Mouse (Mus musculus) gastrocnemius, postnatal 4 days (tissue): ENCODE measurements around the gene Efna1. TPM values are rescaled to one million over a fixed set of nuclear protein-coding genes. Genes with fewer than 3 reads are reported as not detected.
A peak's percentile ranks its signal among the peaks of the same experiment; 100 is the strongest.

Experiments used
- DNase-seq, 2 experiments: peaks; one replicate each; pipeline ENCODE4 v3.0.0; 2021 to 2022; ENCODE audit warnings: low spot score in 2 of 2, mixed read lengths in 2 of 2
- total RNA-seq, 2 experiments: library from RNA; stranded (reverse); gene quantifications; 2 replicates each; pipeline ENCODE4 v1.2.3; 2021

Efna1 gene
- total RNA-seq, 2 experiments from 2014 or later = 20.4 to 21.8 TPM

DNA sequence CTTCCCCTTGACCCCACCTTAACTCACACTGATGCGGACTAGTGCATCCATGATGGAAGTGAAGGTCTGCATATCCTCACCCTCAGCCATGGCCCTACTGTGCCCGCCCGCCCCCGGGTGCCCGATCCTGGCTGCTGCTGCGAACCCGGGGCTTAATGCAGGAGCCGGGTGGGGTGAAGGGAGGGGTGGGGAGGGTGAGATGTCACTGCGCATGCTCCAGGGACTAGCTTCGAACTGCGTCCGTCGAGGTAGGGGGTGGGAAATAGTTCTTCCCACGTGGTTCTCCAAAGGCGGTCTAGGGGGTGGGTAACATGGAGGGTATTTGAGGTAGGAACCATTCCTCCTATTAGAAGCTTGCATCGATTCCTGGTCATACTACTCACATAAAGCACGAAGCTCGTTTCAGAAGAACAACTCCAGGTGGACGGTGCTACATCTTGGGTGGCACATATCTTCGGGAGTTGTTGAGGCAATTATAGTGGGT is 35.2 kb downstream of the Efna1 start, which contains the start of gene Krtcap2:
Krtcap2 (plus strand) TSS at position 279 of the 484 bp plus-strand sequence.
- DNase-seq = no peak

DNA sequence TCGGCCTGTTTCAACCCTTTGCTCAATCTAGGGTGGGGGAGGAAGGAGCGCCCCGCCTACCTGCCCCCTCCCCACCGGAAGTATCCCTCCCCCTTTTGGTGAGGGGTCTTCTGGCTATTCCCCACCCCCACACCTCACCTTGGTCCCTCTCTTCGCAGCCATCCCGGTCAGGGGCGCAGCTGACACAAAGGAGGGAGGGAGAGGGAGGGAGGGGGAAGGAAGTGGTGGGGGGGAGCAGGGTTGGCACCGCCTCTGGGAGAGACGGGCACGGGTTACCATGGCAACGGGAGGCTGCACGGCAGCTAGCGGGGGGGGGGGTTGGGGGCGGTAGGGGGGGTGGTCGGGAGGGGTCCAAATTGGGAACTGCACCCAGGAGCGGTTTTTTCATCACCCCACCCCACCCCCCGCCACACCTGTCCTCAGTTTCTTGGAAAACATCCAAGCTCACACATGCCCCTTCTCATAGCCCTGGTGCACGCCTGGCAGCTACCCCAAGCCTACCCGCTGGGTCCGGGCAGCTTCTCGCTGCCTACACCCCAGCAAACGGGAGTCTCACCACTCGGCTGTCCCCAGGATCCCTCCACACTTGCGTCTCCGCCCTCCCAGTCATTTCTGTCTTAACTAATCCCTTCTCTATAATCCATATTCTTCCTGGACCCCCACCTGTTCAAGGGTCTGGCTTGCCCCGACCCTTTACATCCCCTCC is 35.8 kb downstream of the Efna1 start:
- no peak for DNase-seq

DNA sequence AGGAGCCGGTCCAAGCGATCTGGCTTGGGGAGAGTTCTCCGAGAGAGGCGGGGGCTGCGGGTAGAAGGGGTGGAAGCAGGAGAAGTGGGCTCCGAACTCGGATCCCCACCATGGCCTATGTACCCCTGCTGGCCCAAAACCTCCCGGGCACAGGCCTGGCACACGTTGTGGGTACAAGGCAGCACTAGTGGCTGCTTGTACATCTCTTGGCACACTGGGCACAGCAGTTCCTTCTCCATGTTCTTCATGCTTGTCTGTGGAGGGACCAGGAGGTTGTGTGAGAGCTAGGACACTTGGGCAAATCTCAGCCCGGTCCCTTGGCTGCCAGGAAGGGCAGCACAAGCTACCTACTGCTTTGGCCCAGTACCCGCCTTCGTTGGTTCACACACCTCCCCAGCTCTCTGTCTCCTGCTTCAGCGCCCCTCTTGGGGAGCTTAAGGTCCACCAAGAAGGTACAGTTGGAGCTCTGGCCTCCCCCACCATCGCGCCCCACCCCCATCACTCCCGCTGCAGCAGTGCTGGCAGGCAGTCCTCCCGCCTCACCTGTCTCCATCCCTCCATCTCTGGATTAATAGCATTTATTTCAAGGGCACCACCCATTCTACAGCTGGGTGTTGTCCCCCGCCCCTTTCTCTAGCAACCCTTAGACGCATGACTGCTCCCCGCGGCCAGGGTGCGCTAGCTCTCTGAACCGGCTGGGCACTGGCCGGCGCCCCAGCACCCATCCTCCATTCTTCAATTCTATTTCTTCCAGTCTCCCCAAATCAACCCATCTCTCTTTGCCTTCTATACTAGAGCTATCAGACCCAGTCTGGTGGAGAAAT is 36.6 kb downstream of the Efna1 start:
- DNase-seq = no peak

DNA sequence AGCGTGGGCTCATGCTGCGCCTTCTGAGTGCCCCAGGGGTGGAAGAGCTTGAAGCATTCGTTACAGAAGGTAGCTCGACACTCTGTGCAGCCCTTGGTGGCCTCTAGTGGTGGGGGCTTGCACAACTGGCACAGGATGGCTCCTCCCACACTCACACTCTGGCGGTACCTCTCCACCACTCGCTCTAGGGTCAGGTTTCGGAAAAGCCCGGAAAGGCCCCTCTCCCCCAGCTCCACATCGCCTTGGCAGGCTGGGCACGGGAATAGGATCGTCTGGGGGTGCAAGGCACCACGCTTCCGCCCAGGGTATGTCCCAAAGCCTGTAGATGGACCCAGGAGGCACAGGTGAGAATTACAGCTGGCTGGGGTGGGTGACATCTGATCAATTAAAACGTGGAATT is 37.3 kb downstream of the Efna1 start:
- no peak for DNase-seq

DNA sequence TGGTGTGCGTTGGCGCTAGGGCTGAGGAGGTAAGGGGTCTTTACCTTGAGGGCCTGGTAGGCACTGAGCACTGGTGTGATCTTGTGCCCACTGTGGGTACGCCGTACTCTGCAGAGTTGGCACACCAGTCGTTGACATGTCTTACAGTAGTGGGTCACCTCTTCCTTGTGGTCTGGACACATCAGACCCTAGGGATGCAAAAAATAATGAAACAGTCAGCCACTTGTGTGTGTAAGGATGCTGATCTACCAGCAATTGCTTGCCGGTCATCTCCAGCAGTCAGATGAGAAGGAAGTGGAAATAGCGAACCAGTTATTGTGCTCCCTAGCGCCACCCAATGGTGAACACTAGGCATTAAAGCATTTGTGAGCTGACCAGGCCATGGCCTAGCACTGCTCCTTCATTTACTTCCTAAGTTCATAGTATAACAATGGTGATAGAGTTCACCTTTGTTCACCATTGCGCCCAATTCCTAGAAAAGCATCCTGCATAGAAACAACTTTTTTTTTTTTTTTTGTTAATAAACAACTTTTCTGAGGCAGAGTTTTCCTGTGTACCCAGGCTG is 38.5 kb downstream of the Efna1 start:
- DNase-seq = peak in 1 of 2 experiments; percentile 68

GRCm38 (mm10) chr3:89238494-89238893 is 42.4 kb downstream of the Efna1 start:
- peak in 1 of 2 experiments; percentile 16 for DNase-seq

- DNase-seq = peak in 1 of 2 experiments; percentile 16
Measured at GRCm38 (mm10) chr3:89237682-89238081, 43.3 kb downstream of the Efna1 start.

GRCm38 (mm10) chr3:89236516-89236915 is 44.4 kb downstream of the Efna1 start:
- no peak for DNase-seq

GRCm38 (mm10) chr3:89233562-89234110 is 47.3 kb downstream of the Efna1 start:
- DNase-seq = no peak

DNA sequence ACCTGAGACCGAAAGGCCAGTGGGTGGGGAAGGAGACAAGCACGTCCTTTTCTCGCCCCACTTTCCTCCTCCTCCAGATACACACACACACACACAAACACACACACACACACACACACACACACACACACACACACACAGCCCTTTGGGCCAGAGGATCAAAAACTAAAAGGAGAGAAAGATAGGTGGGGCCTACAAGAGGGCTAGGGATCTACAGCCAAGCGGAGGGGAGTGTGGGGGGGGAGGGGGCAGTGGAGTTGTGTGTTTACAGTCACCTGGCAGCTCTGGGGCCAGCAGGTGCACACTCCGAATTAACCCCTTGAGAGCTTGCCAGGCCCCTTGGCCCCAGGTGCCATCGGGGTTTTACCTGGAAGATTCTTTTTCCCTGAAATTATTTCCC is 48.3 kb downstream of the Efna1 start:
- DNase-seq = no peak

GRCm38 (mm10) chr3:89231772-89232275 is 49.1 kb downstream of the Efna1 start:
- DNase-seq = no peak

DNA sequence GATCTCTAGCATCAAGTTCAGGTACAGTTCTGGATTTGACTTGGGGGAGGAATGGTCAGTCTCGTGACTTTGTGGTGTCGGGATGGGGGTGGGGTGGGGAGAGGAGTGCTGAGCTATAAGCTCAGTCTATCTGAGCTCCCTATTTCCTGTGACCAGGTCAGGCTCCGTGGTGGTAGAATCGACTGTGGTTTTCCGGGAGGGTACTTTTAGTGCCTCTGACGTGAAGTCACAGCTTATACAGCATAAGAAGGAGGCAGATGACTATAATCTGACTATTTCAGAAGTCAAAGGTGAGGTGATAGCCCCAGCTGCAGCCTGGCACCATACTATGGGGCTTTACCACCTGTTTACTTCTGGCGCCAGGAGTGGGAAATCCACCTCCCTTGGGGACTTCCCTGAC is 49.6 kb downstream of the Efna1 start:
- DNase-seq = no peak

DNA sequence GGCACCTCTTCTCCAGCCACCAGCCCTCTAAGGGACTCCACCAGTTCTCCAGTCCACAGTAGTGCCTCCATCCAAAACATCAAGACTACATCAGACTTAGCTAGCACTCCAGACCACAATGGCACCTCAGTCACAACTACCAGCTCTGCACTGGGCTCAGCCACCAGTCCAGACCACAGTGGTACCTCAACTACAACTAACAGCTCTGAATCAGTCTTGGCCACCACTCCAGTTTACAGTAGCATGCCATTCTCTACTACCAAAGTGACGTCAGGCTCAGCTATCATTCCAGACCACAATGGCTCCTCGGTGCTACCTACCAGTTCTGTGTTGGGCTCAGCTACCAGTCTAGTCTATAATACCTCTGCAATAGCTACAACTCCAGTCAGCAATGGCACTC is 50.4 kb downstream of the Efna1 start:
- no peak for DNase-seq

- no peak for DNase-seq
Measured at GRCm38 (mm10) chr3:89229276-89229675, 51.7 kb downstream of the Efna1 start.

GRCm38 (mm10) chr3:89228836-89229235 is 52.1 kb downstream of the Efna1 start, which contains the start of gene Muc1:
Gene Muc1, plus strand, starts transcription at chr3:89229057.
- no peak for DNase-seq

- peak; percentile 72 to 85 for DNase-seq
Measured at GRCm38 (mm10) chr3:89228180-89228549, 52.8 kb downstream of the Efna1 start.

- DNase-seq = peak in 1 of 2 experiments; percentile 70
Measured at GRCm38 (mm10) chr3:89227307-89228179, 53.4 kb downstream of the Efna1 start.

GRCm38 (mm10) chr3:89226900-89227299 is 54.0 kb downstream of the Efna1 start, which contains the start of gene Mtx1:
Gene Mtx1, minus strand, starts transcription at chr3:89227088.
- no peak for DNase-seq

- DNase-seq = no peak
Measured at GRCm38 (mm10) chr3:89226361-89226760, 54.6 kb downstream of the Efna1 start.

DNA sequence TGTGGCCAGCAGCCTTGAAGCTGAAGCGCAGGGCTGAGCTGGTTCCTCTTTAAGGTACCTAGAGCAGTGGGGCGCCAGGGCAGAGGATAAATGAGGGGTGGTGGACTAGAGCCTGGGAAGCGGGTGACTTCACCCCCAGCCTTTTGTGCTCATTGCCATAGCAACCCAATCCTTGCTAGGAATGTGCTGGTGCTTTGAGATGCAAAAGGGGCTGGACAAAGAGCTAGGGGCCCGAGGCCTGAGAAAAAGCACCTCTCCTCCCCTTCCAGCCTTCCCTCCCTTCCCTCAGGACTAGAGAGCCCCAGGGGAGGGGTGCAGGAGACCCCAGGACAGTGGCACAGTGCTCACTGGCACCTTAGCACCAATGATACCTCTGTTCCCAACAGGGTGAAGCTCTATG is 55.0 kb downstream of the Efna1 start:
- DNase-seq = no peak
